Mouse (Mus musculus) urinary bladder, postnatal 25 days (tissue): ENCODE data around the gene Gm11983.
"Not testable (repeated sequence)": the region's sequence is repeated elsewhere in the genome, so short reads cannot be mapped to it uniquely, and the experiment has no call there.

Experiments used
- DNase-seq: peaks from one replicate; pipeline ENCODE4 v3.0.0; 2022; ENCODE audit warnings: low spot score

Gm11983 gene

GRCm38 (mm10) chr11:6837554-6837953 is at the start of gene Gm11983:
Gene Gm11983, minus strand, starts transcription at chr11:6837654.
- DNase-seq, result no peak

GRCm38 (mm10) chr11:6883045-6883444 is 45.6 kb upstream of the Gm11983 start:
- not testable (repeated sequence) for DNase-seq

- no peak for DNase-seq
These were observed 44.2 kb upstream of the Gm11983 start for GRCm38 (mm10) chr11:6881614-6882013.

GRCm38 (mm10) chr11:6877740-6878139 is 40.3 kb upstream of the Gm11983 start:
- DNase-seq, result no peak

GRCm38 (mm10) chr11:6870947-6871346 is 33.5 kb upstream of the Gm11983 start:
- no peak for DNase-seq

- no peak for DNase-seq
These were observed 28.1 kb upstream of the Gm11983 start for GRCm38 (mm10) chr11:6865536-6865935.

GRCm38 (mm10) chr11:6862185-6862584 is 24.7 kb upstream of the Gm11983 start:
- DNase-seq, result no peak

GRCm38 (mm10) chr11:6859898-6860858 is 22.7 kb upstream of the Gm11983 start:
- no peak for DNase-seq

GRCm38 (mm10) chr11:6859096-6859495 is 21.6 kb upstream of the Gm11983 start:
- DNase-seq, result no peak

- no peak for DNase-seq
These were observed 18.5 kb upstream of the Gm11983 start for GRCm38 (mm10) chr11:6855942-6856341.

GRCm38 (mm10) chr11:6853366-6853765 is 15.9 kb upstream of the Gm11983 start:
- not testable (repeated sequence) for DNase-seq

GRCm38 (mm10) chr11:6843831-6844230 is 6.4 kb upstream of the Gm11983 start:
- DNase-seq, result no peak

- no peak for DNase-seq
These were observed 4.7 kb upstream of the Gm11983 start for GRCm38 (mm10) chr11:6842160-6842559.

GRCm38 (mm10) chr11:6840775-6841174 is 3.3 kb upstream of the Gm11983 start:
- no peak for DNase-seq

GRCm38 (mm10) chr11:6834636-6835035 is 2.8 kb downstream of the Gm11983 start:
- DNase-seq, result no peak

- DNase-seq, result no peak
These were observed 3.7 kb downstream of the Gm11983 start for GRCm38 (mm10) chr11:6833731-6834130.

GRCm38 (mm10) chr11:6831931-6832330 is 5.5 kb downstream of the Gm11983 start:
- no peak for DNase-seq

GRCm38 (mm10) chr11:6828196-6828595 is 9.3 kb downstream of the Gm11983 start:
- no peak for DNase-seq

GRCm38 (mm10) chr11:6826157-6826556 is 11.3 kb downstream of the Gm11983 start:
- DNase-seq, result no peak

GRCm38 (mm10) chr11:6823176-6823575 is 14.3 kb downstream of the Gm11983 start:
- DNase-seq, result no peak

- DNase-seq, result no peak
These were observed 23.0 kb downstream of the Gm11983 start for GRCm38 (mm10) chr11:6814486-6814885.

GRCm38 (mm10) chr11:6802879-6803278 is 34.6 kb downstream of the Gm11983 start:
- DNase-seq, result not testable (repeated sequence)

- no peak for DNase-seq
These were observed 46.8 kb downstream of the Gm11983 start for GRCm38 (mm10) chr11:6790690-6791089.
